Mouse (Mus musculus) heart, postnatal 0 days (tissue): ENCODE measurements around the gene Hhipl1. TPM values are rescaled to one million over a fixed set of nuclear protein-coding genes. Genes with fewer than 3 reads are reported as not detected.
A peak's percentile ranks its signal among the peaks of the same experiment; 100 is the strongest.

Experiments
- ATAC-seq: fragments of 200-750 bp; cut with Nextera tagmentation; 2 replicates; pipeline ENCODE4 v1.8.0; 2017; ENCODE audit warnings: low read depth, moderate number of reproducible peaks, moderate library complexity; ENCODE audit not compliant: insufficient read depth
- DNase-seq: peaks from one replicate; pipeline ENCODE4 v3.0.0-alpha.2; 2016; ENCODE audit warnings: low spot score
- H3K27ac ChIP-seq: fragments of 300-500 bp; sonication (generic); 2 replicates; pipeline ENCODE4 v1.5.1; 2014; ENCODE audit warnings: low read depth, mild to moderate bottlenecking
- H3K27me3 ChIP-seq: fragments of 300-500 bp; sonication (generic); 2 replicates; pipeline ENCODE4 v1.6.1; 2014; ENCODE audit warnings: low read length, mixed read lengths; ENCODE audit not compliant: control insufficient read depth, insufficient read depth
- H3K36me3 ChIP-seq: fragments of 300-500 bp; sonication (generic); replicated peaks from 2 replicates; pipeline ENCODE4 v1.6.1; 2014; ENCODE audit warnings: low read length, mixed read lengths; ENCODE audit not compliant: control insufficient read depth, insufficient read depth
- H3K4me1 ChIP-seq: fragments of 300-500 bp; sonication (generic); 2 replicates; pipeline ENCODE4 v1.6.1; 2014; ENCODE audit warnings: antibody characterized with exemption; ENCODE audit not compliant: control insufficient read depth, insufficient read depth
- H3K4me2 ChIP-seq: fragments of 300-500 bp; sonication (generic); 2 replicates; pipeline ENCODE4 v1.6.1; 2014; ENCODE audit warnings: low read depth, mild to moderate bottlenecking, low read length, moderate library complexity
- H3K4me3 ChIP-seq: fragments of 300-500 bp; sonication (generic); 2 replicates; pipeline ENCODE4 v1.5.1; 2014; ENCODE audit warnings: low read depth, low read length
- H3K9ac ChIP-seq: fragments of 300-500 bp; sonication (generic); replicated peaks from 2 replicates; pipeline ENCODE4 v1.6.1; 2014; ENCODE audit warnings: low read depth, low read length, mixed read lengths
- H3K9me3 ChIP-seq: fragments of 300-500 bp; sonication (generic); replicated peaks from 2 replicates; pipeline ENCODE4 v1.6.1; 2016; ENCODE audit warnings: low read length; ENCODE audit not compliant: control insufficient read depth
- CTCF ChIP-seq: IDR thresholded peaks from 2 replicates; pipeline ENCODE4 v1.5.1; 2016; ENCODE audit warnings: antibody characterized with exemption, control low read depth, low read depth
- EP300 ChIP-seq: IDR thresholded peaks from 2 replicates; pipeline ENCODE4 v1.6.1; 2016; ENCODE audit warnings: antibody characterized with exemption, low read depth
- WGBS: fragments of 180-500 bp; shearing (Covaris S2); extraction: QIAGEN DNeasy Blood & Tissue Kit; methylation state at CpG from one replicate; pipeline ENCODE4 v1.1.7; 2014; 5-methylcytosine and 5-hydroxymethylcytosine counted together
- polyA plus RNA-seq: library from polyadenylated mRNA; unstranded; fragments of >200 nt; fragmentation: Nextera tagmentation; extraction: Ambion mirVana; gene quantifications from 2 replicates; pipeline ENCODE4 v1.2.1, GENCODE M21; 2015
- total RNA-seq: library from RNA; depleted of rRNA; stranded (reverse); fragments of >200 nt; gene quantifications from 2 replicates; pipeline ENCODE4 v1.2.3, GENCODE M21; 2014; ENCODE audit warnings: low replicate concordance

Gene Hhipl1
- total and polyA plus RNA-seq, 2 experiments from 2014 or later = 0.61 to 5.0 TPM

DNA sequence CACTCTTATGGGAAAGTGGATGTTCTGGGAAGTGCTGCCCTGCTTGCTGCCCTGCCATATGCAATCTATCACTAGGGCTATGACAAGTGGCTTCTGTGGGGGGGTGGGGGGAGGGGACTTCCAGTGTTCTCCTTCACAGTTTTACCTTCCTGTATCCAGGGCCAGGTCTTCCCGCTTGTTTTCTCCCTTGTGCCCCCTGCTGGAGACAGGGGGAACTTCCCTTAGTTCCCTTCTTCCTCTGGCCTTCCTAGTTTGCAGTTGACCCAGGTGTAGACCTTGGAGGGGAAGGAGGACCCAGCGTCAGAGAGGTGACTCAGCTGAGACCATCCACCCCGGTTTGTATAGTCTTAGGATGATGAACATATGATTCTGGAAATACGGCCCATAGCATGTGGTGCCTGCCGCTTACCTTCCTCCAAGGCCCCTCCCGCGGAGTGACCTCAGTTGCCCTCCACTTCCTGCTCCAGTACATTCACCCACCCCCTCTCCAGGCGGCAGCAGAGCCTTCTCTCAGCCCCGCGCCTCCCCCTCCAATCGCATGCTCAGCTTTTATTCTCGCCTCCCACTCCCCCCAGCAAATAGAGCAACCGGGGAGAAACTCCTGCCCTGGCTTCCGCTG is 32.6 kb downstream of the Hhipl1 start:
- H3K36me3 ChIP-seq = no peaks in the 10 kb centered on the region
- H3K4me3 ChIP-seq = no peak overlapping the region
- WGBS = 29% methylated on average over 14 of the region's 14 CpGs
- no peak overlapping the region for H3K27ac ChIP-seq
- 0 out of 2 replicates have a peak, but pooled peaks cover 5% of the 10 kb centered on the region for H3K4me1 ChIP-seq
- H3K9ac ChIP-seq = no peak overlapping the region
- H3K9me3 ChIP-seq = no peaks in the 10 kb centered on the region
- TF ChIP-seq EP300 (no peak), CTCF (peak; percentile 69)
- peak; percentile 37 for DNase-seq
- no peak overlapping the region for H3K4me2 ChIP-seq
- ATAC-seq = no peak
- peaks cover 20% of the 10 kb centered on the region; the same call in 1 of the 2 replicates for H3K27me3 ChIP-seq

DNA sequence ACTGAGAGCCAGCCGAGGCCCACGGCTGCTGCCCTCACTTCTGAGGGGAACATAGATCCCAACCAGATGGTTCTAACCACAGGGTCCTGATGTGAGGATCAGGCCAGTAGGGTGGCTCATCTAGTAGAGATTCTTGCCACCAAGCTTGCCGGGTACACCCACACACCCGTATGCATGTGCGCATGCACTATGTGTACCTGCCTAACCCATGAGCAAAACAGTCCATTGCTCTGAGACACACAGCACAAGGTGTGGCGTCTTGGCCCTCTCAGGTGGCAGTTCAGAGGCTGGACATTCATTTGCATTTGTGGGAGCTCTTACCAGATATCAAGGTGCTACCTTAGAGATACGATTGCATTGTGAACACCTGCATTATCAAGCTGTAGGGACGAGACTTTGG is 42.1 kb downstream of the Hhipl1 start:
- Histone ChIP-seq H3K9ac (no peak overlapping the region), H3K4me3 (no peak overlapping the region), H3K9me3 (no peaks in the 10 kb centered on the region), H3K4me2 (no peak overlapping the region), H3K27ac (no peak overlapping the region), H3K36me3 (no peaks in the 10 kb centered on the region), H3K27me3 (peaks cover 26% of the 10 kb centered on the region), H3K4me1 (no peaks in the 10 kb centered on the region; the same call in 1 of the 2 replicates)
- DNase-seq (no peak), ATAC-seq (no peak)
- 84% methylated on average over 8 of the region's 8 CpGs for WGBS
- no peak for TF ChIP-seq CTCF
- TF ChIP-seq EP300 = no peak

DNA sequence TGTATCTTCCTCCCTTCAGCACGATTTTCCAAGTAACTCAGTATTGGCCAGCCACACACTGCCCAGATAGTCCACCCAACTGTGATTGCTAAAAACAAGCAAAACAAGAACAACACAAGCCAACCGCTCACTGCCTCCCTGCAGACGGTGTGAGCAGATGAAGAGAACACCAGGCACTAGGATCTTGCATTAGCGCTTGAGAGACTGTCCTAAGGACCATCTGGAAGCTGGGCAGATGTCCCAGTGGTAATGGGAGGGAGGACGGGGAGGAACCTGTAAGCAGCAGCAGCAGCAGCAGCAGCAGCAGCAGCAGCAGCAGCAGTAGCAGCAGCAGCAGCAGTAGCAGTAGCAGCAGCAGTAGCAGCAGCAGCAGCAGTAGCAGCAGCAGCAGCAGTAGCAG is 43.0 kb downstream of the Hhipl1 start:
- Histone ChIP-seq H3K4me1 (no peaks in the 10 kb centered on the region; the same call in 1 of the 2 replicates), H3K9me3 (no peaks in the 10 kb centered on the region), H3K27ac (no peak overlapping the region), H3K9ac (no peak overlapping the region), H3K4me2 (no peak overlapping the region), H3K36me3 (no peaks in the 10 kb centered on the region), H3K4me3 (no peak overlapping the region), H3K27me3 (peaks cover 35% of the 10 kb centered on the region)
- TF ChIP-seq CTCF (no peak), EP300 (no peak)
- DNase-seq (no peak), ATAC-seq (no peak)
- WGBS = 61% methylated on average over 5 of the region's 5 CpGs

DNA sequence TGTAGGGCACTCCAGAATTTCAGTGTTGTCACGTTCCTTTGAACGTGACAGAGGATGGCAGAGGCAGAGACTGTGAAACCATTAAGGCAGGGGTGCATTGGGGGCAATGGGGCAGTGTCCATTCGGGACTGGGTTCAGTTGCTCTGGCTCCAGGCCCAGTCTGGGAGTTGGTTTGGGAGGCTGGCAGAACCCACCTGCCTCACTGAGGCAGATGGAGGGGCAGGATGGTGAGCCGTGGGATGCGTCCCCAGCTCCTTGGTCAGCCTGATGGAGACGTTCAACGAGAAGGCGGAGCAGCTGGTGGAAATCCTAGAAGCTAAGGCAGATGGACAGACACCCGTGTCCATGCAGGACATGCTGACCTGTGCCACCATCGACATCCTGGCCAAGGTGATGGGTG is 44.9 kb downstream of the Hhipl1 start:
- H3K4me2 ChIP-seq = no peak overlapping the region

DNA sequence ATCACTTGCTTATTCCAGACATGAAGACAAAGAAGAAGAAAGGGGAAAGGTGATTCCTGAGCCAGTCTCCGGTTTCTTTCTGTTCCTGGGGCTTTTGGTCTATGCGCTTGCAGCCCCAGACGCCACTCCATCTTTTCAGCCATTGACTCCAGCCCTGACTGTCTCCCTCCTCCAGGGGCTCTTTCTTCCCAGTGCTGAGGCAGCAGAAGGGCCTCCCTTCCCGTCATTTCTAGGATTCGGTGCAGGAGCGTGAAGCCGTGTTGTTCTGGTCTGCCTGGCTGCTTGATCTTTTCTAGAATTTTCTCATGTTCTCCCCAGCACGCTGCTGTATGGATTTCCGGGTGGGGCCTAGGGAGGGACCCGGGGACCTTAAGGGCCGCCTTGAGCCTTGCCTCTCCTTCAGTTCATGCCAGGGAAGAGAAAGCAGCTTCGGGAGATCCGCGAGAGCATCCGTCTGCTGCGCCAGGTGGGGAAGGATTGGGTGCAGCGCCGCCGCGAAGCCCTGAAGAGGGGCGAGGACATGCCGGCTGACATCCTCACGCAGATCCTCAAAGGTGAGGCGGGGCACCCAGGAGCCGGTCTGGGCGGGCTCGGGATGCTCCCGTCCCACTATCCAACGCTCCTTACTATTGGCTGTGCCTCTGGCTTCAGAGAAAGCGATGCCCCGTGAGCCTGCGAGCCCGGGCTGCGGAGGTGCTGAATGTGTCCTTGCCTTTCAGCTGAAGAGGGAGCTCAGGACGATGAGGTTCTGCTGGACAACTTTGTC is 46.5 kb downstream of the Hhipl1 start:
- ATAC-seq (no peak), DNase-seq (no peak)
- H3K4me3 ChIP-seq = peak overlapping the region; percentile 15
- TF ChIP-seq CTCF (no peak), EP300 (no peak)
- no peaks in the 10 kb centered on the region for H3K36me3 ChIP-seq
- H3K4me2 ChIP-seq = peak overlapping the region; percentile 44
- H3K27ac ChIP-seq = no peak overlapping the region
- H3K9ac ChIP-seq = no peak overlapping the region
- H3K4me1 ChIP-seq = no peaks in the 10 kb centered on the region; the same call in 1 of the 2 replicates
- no peaks in the 10 kb centered on the region for H3K9me3 ChIP-seq
- WGBS = 13% methylated on average over 35 of the region's 35 CpGs
- peaks cover 40% of the 10 kb centered on the region for H3K27me3 ChIP-seq

More for the DNA sequence above, 44.9 kb downstream of the Hhipl1 start:
- no peak for DNase-seq
- Histone ChIP-seq H3K4me1 (no peaks in the 10 kb centered on the region; the same call in 1 of the 2 replicates), H3K27me3 (peaks cover 40% of the 10 kb centered on the region), H3K4me3 (no peak overlapping the region), H3K27ac (no peak overlapping the region), H3K9ac (no peak overlapping the region), H3K9me3 (no peaks in the 10 kb centered on the region), H3K36me3 (no peaks in the 10 kb centered on the region)
- ATAC-seq = no peak
- 83% methylated on average over 10 of the region's 10 CpGs for WGBS
- no peak for TF ChIP-seq CTCF
- no peak for TF ChIP-seq EP300
